Mouse (Mus musculus): ENCODE data around the gene Bnipl. TPM values are rescaled to one million over a fixed set of nuclear protein-coding genes. Genes with fewer than 3 reads are reported as not detected.

Bnipl gene
- polyA plus RNA-seq, 1 experiment from 2014 or later, result 0.43 TPM

- Histone ChIP-seq H3K27me3 (ENCODE audit: insufficient read depth, poor library complexity, severe bottlenecking) (no peaks in the 10 kb centered on the region), H3K4me1 (peaks cover 12% of the 10 kb centered on the region; the same call in 1 of the 2 replicates), H3K36me3 (peaks cover 16% of the 10 kb centered on the region), H3K27ac (no peak overlapping the region), H3K4me3 (no peak overlapping the region), H3K9me3 (no peaks in the 10 kb centered on the region)
- WGBS, result 87% methylated on average over 2 of the region's 2 CpGs
- DNase-seq (ENCODE audit: low spot score), result no peak
Measured at GRCm38 (mm10) chr3:95243086-95243485, 7.9 kb downstream of the Bnipl start.

GRCm38 (mm10) chr3:95241498-95241897 lies 9.5 kb downstream of the Bnipl start, which contains the start of gene Gm128:
TSS of gene Gm128 (minus strand) at chr3:95241598.
- WGBS, result 69% methylated on average over 7 of the region's 7 CpGs
- DNase-seq (ENCODE audit: low spot score), result no peak
- H3K4me1 ChIP-seq, result peaks cover 12% of the 10 kb centered on the region; the same call in 1 of the 2 replicates
- H3K9me3 ChIP-seq, result no peaks in the 10 kb centered on the region
- no peaks in the 10 kb centered on the region for H3K27me3 ChIP-seq (ENCODE audit: insufficient read depth, poor library complexity, severe bottlenecking)
- peaks cover 31% of the 10 kb centered on the region for H3K36me3 ChIP-seq
- peak within 1 kb of the TSS; percentile 42 for H3K4me3 ChIP-seq
- H3K27ac ChIP-seq, result peak within 1 kb of the TSS; percentile 43; the same call in 1 of the 2 replicates

GRCm38 (mm10) chr3:95240900-95241299 lies 10.1 kb downstream of the Bnipl start:
- Histone ChIP-seq H3K27me3 (ENCODE audit: insufficient read depth, poor library complexity, severe bottlenecking) (no peaks in the 10 kb centered on the region), H3K9me3 (no peaks in the 10 kb centered on the region), H3K27ac (peak overlapping the region; percentile 43; the same call in 1 of the 2 replicates), H3K4me1 (peaks cover 12% of the 10 kb centered on the region; the same call in 1 of the 2 replicates), H3K4me3 (peak overlapping the region; percentile 42), H3K36me3 (peaks cover 37% of the 10 kb centered on the region)
- 23% methylated on average over 17 of the region's 17 CpGs for WGBS
- DNase-seq (ENCODE audit: low spot score), result no peak

- no peak for DNase-seq (ENCODE audit: low spot score)
- no peak overlapping the region for H3K4me3 ChIP-seq
- H3K36me3 ChIP-seq, result peaks cover 40% of the 10 kb centered on the region
- WGBS, result 79% methylated on average over 12 of the region's 12 CpGs
- peaks cover 12% of the 10 kb centered on the region; the same call in 1 of the 2 replicates for H3K4me1 ChIP-seq
- H3K27ac ChIP-seq, result no peak overlapping the region
- H3K27me3 ChIP-seq (ENCODE audit: insufficient read depth, poor library complexity, severe bottlenecking), result no peaks in the 10 kb centered on the region
- H3K9me3 ChIP-seq, result no peaks in the 10 kb centered on the region
Measured at GRCm38 (mm10) chr3:95239971-95240370, 11.0 kb downstream of the Bnipl start.

- 78% methylated on average over 6 of the region's 6 CpGs for WGBS
- Histone ChIP-seq H3K27ac (no peak overlapping the region), H3K4me1 (peaks cover 12% of the 10 kb centered on the region; the same call in 1 of the 2 replicates), H3K36me3 (peaks cover 46% of the 10 kb centered on the region), H3K27me3 (ENCODE audit: insufficient read depth, poor library complexity, severe bottlenecking) (no peaks in the 10 kb centered on the region), H3K4me3 (no peak overlapping the region), H3K9me3 (no peaks in the 10 kb centered on the region)
- no peak for DNase-seq (ENCODE audit: low spot score)
Measured at GRCm38 (mm10) chr3:95239022-95239421, 12.0 kb downstream of the Bnipl start.

GRCm38 (mm10) chr3:95237541-95238099 lies 13.4 kb downstream of the Bnipl start:
- Histone ChIP-seq H3K27me3 (ENCODE audit: insufficient read depth, poor library complexity, severe bottlenecking) (no peaks in the 10 kb centered on the region), H3K36me3 (peaks cover 60% of the 10 kb centered on the region), H3K27ac (no peak overlapping the region), H3K4me3 (no peak overlapping the region), H3K4me1 (peaks cover 13% of the 10 kb centered on the region; the same call in 1 of the 2 replicates), H3K9me3 (no peaks in the 10 kb centered on the region)
- 87% methylated on average over 8 of the region's 8 CpGs for WGBS
- DNase-seq (ENCODE audit: low spot score), result no peak

GRCm38 (mm10) chr3:95235386-95236301 lies 15.3 kb downstream of the Bnipl start:
- H3K4me3 ChIP-seq, result no peak overlapping the region
- H3K9me3 ChIP-seq, result no peaks in the 10 kb centered on the region
- no peaks in the 10 kb centered on the region for H3K27me3 ChIP-seq (ENCODE audit: insufficient read depth, poor library complexity, severe bottlenecking)
- peaks cover 26% of the 10 kb centered on the region for H3K4me1 ChIP-seq
- DNase-seq (ENCODE audit: low spot score), result no peak
- H3K36me3 ChIP-seq, result peaks cover 72% of the 10 kb centered on the region
- no peak overlapping the region for H3K27ac ChIP-seq
- WGBS, result 87% methylated on average over 23 of the region's 23 CpGs

GRCm38 (mm10) chr3:95233303-95233980 lies 17.6 kb downstream of the Bnipl start:
- no peak for DNase-seq (ENCODE audit: low spot score)

GRCm38 (mm10) chr3:95232771-95233170 lies 18.2 kb downstream of the Bnipl start:
- peaks cover 64% of the 10 kb centered on the region for H3K36me3 ChIP-seq
- no peaks in the 10 kb centered on the region for H3K9me3 ChIP-seq
- no peak for DNase-seq (ENCODE audit: low spot score)
- no peak overlapping the region for H3K4me3 ChIP-seq
- WGBS, result 64% methylated on average over 7 of the region's 7 CpGs
- no peaks in the 10 kb centered on the region for H3K27me3 ChIP-seq (ENCODE audit: insufficient read depth, poor library complexity, severe bottlenecking)
- H3K4me1 ChIP-seq, result peaks cover 37% of the 10 kb centered on the region
- H3K27ac ChIP-seq, result peak overlapping the region; percentile 31; the same call in 1 of the 2 replicates

More at GRCm38 (mm10) chr3:95233303-95233980, 17.6 kb downstream of the Bnipl start:
- 86% methylated on average over 16 of the region's 16 CpGs for WGBS
- peak overlapping the region; percentile 31; the same call in 1 of the 2 replicates for H3K27ac ChIP-seq
- H3K27me3 ChIP-seq (ENCODE audit: insufficient read depth, poor library complexity, severe bottlenecking), result no peaks in the 10 kb centered on the region
- peaks cover 70% of the 10 kb centered on the region for H3K36me3 ChIP-seq
- H3K4me3 ChIP-seq, result no peak overlapping the region
- no peaks in the 10 kb centered on the region for H3K9me3 ChIP-seq
- H3K4me1 ChIP-seq, result peaks cover 37% of the 10 kb centered on the region

- Histone ChIP-seq H3K9me3 (no peaks in the 10 kb centered on the region), H3K4me1 (peaks cover 45% of the 10 kb centered on the region), H3K27ac (peak within 1 kb of the TSS; percentile 96), H3K4me3 (peak within 1 kb of the TSS; percentile 80), H3K36me3 (peaks cover 52% of the 10 kb centered on the region), H3K27me3 (ENCODE audit: insufficient read depth, poor library complexity, severe bottlenecking) (no peaks in the 10 kb centered on the region)
- WGBS, result 74% methylated on average over 13 of the region's 13 CpGs
- DNase-seq (ENCODE audit: low spot score), result no peak
Measured at GRCm38 (mm10) chr3:95231298-95232221, 19.4 kb downstream of the Bnipl start, which contains the start of gene Mllt11. TSS of gene Mllt11 (minus strand) at chr3:95232171.

GRCm38 (mm10) chr3:95230495-95231297 lies 20.3 kb downstream of the Bnipl start:
- H3K9me3 ChIP-seq, result no peaks in the 10 kb centered on the region
- WGBS, result 54% methylated on average over 8 of the region's 8 CpGs
- no peak for DNase-seq (ENCODE audit: low spot score)
- peaks cover 47% of the 10 kb centered on the region for H3K36me3 ChIP-seq
- H3K27ac ChIP-seq, result peak overlapping the region; percentile 96
- H3K4me3 ChIP-seq, result peak overlapping the region; percentile 80
- H3K4me1 ChIP-seq, result peaks cover 45% of the 10 kb centered on the region
- no peaks in the 10 kb centered on the region for H3K27me3 ChIP-seq (ENCODE audit: insufficient read depth, poor library complexity, severe bottlenecking)
